Mouse (Mus musculus) limb, embryonic 14.5 days (tissue): ENCODE data around the gene Mchr1. TPM values are rescaled to one million over a fixed set of nuclear protein-coding genes. Genes with fewer than 3 reads are reported as not detected.

Source experiments
- ATAC-seq: fragments of 200-750 bp; cut with Nextera tagmentation; 2 replicates; pipeline ENCODE4 v1.8.0; 2017; ENCODE audit warnings: low read depth, moderate number of reproducible peaks, moderate TSS enrichment; ENCODE audit not compliant: low FRiP score
- DNase-seq: peaks from one replicate; pipeline ENCODE4 v3.0.0-alpha.2; 2015; ENCODE audit warnings: low spot score
- H3K27ac ChIP-seq: fragments of 300-500 bp; sonication (generic); replicated peaks from 2 replicates; pipeline ENCODE4 v1.5.1; 2014; ENCODE audit warnings: low read depth, mild to moderate bottlenecking, low read length, moderate library complexity, mixed read lengths
- H3K27me3 ChIP-seq: fragments of 300-500 bp; sonication (generic); 2 replicates; pipeline ENCODE4 v1.6.1; 2014; ENCODE audit warnings: low read length, mixed read lengths; ENCODE audit not compliant: control insufficient read depth, insufficient read depth
- H3K36me3 ChIP-seq: fragments of 300-500 bp; sonication (generic); 2 replicates; pipeline ENCODE4 v1.6.1; 2014; ENCODE audit warnings: mild to moderate bottlenecking, low read length, moderate library complexity, mixed read lengths; ENCODE audit not compliant: control insufficient read depth, insufficient read depth
- H3K4me1 ChIP-seq: fragments of 300-500 bp; sonication (generic); 2 replicates; pipeline ENCODE4 v1.6.1; 2014; ENCODE audit warnings: antibody characterized with exemption, low read length, mixed read lengths; ENCODE audit not compliant: control insufficient read depth, insufficient read depth
- H3K4me2 ChIP-seq: fragments of 300-500 bp; sonication (generic); replicated peaks from 2 replicates; pipeline ENCODE4 v1.6.1; 2014; ENCODE audit warnings: low read depth, mild to moderate bottlenecking, low read length, moderate library complexity; ENCODE audit not compliant: severe bottlenecking
- H3K4me3 ChIP-seq: fragments of 300-500 bp; sonication (generic); replicated peaks from 2 replicates; pipeline ENCODE4 v1.5.1; 2014; ENCODE audit warnings: low read length
- H3K9ac ChIP-seq: fragments of 300-500 bp; sonication (generic); 2 replicates; pipeline ENCODE4 v1.6.1; 2014; ENCODE audit warnings: mild to moderate bottlenecking, low read depth, low read length, moderate library complexity; ENCODE audit not compliant: severe bottlenecking
- H3K9me3 ChIP-seq: fragments of 300-500 bp; sonication (generic); 2 replicates; pipeline ENCODE4 v1.6.1; 2016; ENCODE audit warnings: low read length; ENCODE audit not compliant: control insufficient read depth
- POLR2A ChIP-seq: fragments of 200-500 bp; IDR thresholded peaks from 2 replicates; pipeline ENCODE4 v1.8.0; 2012; ENCODE audit warnings: inconsistent platforms, mild to moderate bottlenecking, moderate library complexity, borderline replicate concordance; ENCODE audit not compliant: insufficient read depth, insufficient read length; ENCODE audit errors: extremely low read depth
- whole genome bisulfite sequencing: fragments of 180-500 bp; shearing (Covaris S2); extraction: QIAGEN DNeasy Blood & Tissue Kit; methylation state at CpG from one replicate; pipeline ENCODE4 v1.1.7; 2014; 5-methylcytosine and 5-hydroxymethylcytosine counted together
- polyA plus RNA-seq, 2 experiments: library from polyadenylated mRNA; depleted of rRNA in 1 of 2; stranded (reverse) in 1 of 2; unstranded in 1 of 2; fragments of >200 nt; fragmentation: Nextera tagmentation in 1 of 2; extraction: Ambion mirVana in 1 of 2; gene quantifications; 2 replicates each; pipeline versions ENCODE4 v1.2.1 to v1.2.3; 2012 to 2014

Mchr1 gene
- polyA plus RNA-seq, 2 experiments: 1.2 to 1.7 TPM

DNA sequence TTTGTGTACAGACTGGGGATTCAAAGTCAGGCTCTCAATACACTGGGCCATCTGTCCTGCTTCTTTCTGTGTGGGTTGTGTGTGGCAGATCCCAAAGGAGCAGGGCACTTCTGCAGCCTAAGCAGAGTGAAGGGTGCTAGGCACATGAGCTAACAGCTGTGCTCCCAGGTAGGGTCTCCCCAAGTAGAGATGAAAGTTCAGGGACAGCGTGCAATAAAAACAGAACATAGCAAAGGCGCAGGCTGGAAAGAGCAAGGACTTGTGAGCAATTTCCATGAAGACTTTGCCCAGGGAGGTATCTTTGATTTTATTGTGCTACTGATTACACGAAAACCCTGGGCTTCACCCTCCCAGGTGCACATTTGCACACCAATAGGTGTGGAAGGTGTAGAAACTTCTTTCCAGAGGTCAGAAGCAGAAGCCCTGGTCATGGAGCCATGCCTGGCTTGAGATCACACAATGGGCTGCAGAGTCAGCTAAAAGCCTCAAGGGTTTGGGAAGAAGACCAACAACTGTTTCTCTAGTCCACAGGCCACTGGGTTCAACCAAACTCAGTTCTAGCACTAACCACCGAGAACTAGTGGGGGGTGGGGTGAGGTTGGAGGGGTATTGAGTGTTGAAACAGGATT, 13.8 kb downstream of the Mchr1 start:
- H3K4me1 ChIP-seq: no peaks in the 10 kb centered on the region
- no peak overlapping the region for H3K4me2 ChIP-seq
- WGBS: 79% methylated on average over 4 of the region's 4 CpGs
- no peaks in the 10 kb centered on the region for H3K36me3 ChIP-seq
- DNase-seq: no peak
- no peak overlapping the region for H3K9ac ChIP-seq
- no peak overlapping the region for H3K4me3 ChIP-seq
- H3K27ac ChIP-seq: no peak overlapping the region
- H3K9me3 ChIP-seq: no peaks in the 10 kb centered on the region
- TF ChIP-seq POLR2A: no peak
- no peak for ATAC-seq
- H3K27me3 ChIP-seq: no peaks in the 10 kb centered on the region

DNA sequence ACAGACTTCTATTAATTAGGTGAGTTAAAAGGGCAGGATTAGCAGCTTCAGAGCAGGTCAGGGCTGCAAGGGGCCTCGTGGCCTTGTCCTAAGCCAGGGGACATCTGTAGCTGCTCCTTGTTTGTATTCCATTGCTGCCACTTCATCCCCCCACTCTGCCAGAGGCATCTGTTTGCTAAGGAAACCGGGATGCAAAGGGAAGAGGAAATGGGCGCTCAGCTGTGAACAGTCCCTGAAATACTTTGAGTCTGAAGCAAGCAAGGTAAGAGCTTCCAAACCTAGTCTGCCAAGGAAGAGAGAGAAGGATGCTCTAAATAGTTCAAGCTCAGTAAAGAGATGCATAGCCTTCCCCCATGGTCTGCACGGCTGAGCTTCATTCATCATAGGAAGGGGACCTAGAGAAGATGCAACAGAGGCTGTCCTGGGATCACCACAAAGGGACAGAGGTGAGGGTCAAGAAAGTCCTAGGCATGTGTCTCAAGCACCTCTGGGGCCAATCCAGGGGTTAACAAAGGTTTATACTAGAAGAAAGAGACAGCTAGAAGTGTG, 17.4 kb downstream of the Mchr1 start:
- 64% methylated on average over 4 of the region's 4 CpGs for WGBS

DNA sequence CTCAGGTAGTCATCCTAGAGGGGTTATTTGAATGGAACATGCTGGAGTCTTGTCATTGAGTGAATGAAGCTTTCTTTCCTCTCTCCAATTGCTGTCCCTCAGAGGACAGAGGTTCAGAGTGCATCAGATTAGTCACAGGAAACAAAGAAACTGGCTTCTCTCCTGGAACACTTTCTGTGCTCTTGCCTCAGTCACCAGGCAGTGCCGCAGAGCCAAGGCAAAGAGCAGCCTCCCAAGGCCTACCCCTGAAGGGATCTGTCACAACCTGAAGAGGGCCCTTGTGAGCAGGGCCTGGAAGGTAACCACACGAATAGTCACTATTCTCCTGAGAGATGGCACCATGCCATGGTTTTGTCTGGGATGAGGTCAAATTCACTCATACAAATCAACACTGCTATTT, 18.3 kb downstream of the Mchr1 start:
- no peak overlapping the region for H3K9ac ChIP-seq
- no peak for ATAC-seq
- H3K4me2 ChIP-seq: no peak overlapping the region
- no peak for TF ChIP-seq POLR2A
- no peaks in the 10 kb centered on the region for H3K4me1 ChIP-seq
- DNase-seq: no peak
- no peaks in the 10 kb centered on the region for H3K9me3 ChIP-seq
- WGBS: 78% methylated on average over 2 of the region's 2 CpGs
- H3K4me3 ChIP-seq: no peak overlapping the region
- no peak overlapping the region for H3K27ac ChIP-seq
- H3K36me3 ChIP-seq: no peaks in the 10 kb centered on the region
- H3K27me3 ChIP-seq: no peaks in the 10 kb centered on the region

More for the DNA sequence above, 17.4 kb downstream of the Mchr1 start:
- no peaks in the 10 kb centered on the region for H3K36me3 ChIP-seq
- no peak overlapping the region for H3K4me3 ChIP-seq
- H3K9ac ChIP-seq: no peak overlapping the region
- no peaks in the 10 kb centered on the region for H3K9me3 ChIP-seq
- no peaks in the 10 kb centered on the region for H3K27me3 ChIP-seq
- no peak for ATAC-seq
- TF ChIP-seq POLR2A: no peak
- H3K27ac ChIP-seq: no peak overlapping the region
- no peak overlapping the region for H3K4me2 ChIP-seq
- H3K4me1 ChIP-seq: no peaks in the 10 kb centered on the region
- no peak for DNase-seq

DNA sequence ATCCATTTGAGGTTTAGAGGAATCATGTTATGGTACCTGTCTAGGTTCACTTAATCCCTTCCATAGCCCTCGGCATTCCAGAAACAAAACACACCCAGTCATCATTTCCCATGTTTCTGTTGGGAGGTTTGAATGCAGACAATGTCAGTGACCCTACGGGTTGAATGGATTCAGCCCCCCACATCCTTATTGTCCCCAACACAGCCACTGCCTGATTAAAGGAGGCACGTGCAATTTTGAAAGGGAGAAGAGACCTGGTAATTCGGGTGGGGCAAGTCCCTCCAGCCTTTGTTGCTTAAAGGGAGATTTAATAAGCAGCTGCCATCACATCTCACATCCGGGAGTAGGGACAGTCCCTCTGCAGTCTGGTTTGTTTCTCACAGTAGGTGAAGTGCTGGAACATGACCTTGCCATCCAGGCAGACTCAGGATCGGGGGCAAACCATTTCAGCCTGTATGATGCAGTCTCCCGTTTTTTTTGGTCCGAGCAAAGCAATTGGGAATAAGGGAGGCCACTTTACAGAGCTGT, 18.9 kb downstream of the Mchr1 start:
- Histone ChIP-seq H3K36me3 (no peaks in the 10 kb centered on the region), H3K9me3 (no peaks in the 10 kb centered on the region), H3K4me2 (no peak overlapping the region), H3K27me3 (no peaks in the 10 kb centered on the region), H3K4me1 (no peaks in the 10 kb centered on the region), H3K4me3 (no peak overlapping the region), H3K27ac (no peak overlapping the region), H3K9ac (no peak overlapping the region)
- ATAC-seq (no peak), DNase-seq (no peak)
- 42% methylated on average over 8 of the region's 8 CpGs for WGBS
- no peak for TF ChIP-seq POLR2A

DNA sequence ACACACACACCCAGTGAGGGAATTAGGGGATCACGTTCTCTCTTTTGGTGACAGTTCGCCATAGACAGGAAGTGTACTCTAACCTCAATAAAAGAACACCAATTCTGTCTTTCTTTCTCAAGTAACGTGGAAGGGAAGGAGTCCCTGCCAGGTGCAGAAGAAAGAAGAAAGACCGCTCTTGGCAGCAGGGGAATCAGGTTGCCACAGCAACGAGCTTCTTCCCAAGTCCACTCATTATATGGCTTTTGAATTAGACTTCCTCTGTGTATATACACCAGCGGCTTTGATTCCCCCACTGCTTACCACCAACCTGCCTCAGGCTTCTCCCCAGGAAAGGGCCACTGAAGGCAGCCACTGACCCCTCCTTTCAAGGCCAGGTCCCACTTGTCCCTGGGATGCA, 19.8 kb downstream of the Mchr1 start:
- ATAC-seq (no peak), DNase-seq (no peak)
- no peaks in the 10 kb centered on the region for H3K27me3 ChIP-seq
- no peak for TF ChIP-seq POLR2A
- H3K4me2 ChIP-seq: no peak overlapping the region
- H3K36me3 ChIP-seq: no peaks in the 10 kb centered on the region
- no peak overlapping the region for H3K9ac ChIP-seq
- H3K27ac ChIP-seq: no peak overlapping the region
- H3K4me1 ChIP-seq: no peaks in the 10 kb centered on the region
- H3K9me3 ChIP-seq: no peaks in the 10 kb centered on the region
- WGBS: 49% methylated on average over 6 of the region's 6 CpGs
- no peak overlapping the region for H3K4me3 ChIP-seq
